Mouse (Mus musculus) neural tube, embryonic 10.5 days (tissue): ENCODE data around the gene Atp6v1a.

Source experiments
- DNase-seq: peaks from one replicate; pipeline ENCODE4 v3.0.0-alpha.2; 2017; ENCODE audit warnings: low spot score; ENCODE audit errors: extremely low spot score

The Atp6v1a gene

GRCm38 (mm10) chr16:44063025-44063894 lies 76.2 kb downstream of the Atp6v1a start, which contains the start of gene Gramd1c:
Gene Gramd1c (minus strand): TSS chr16:44063345.
- peak; percentile 74 for DNase-seq

- no peak for DNase-seq
Measured at GRCm38 (mm10) chr16:44061341-44061740, 78.2 kb downstream of the Atp6v1a start.

- no peak for DNase-seq
Measured at GRCm38 (mm10) chr16:44060604-44061286, 78.8 kb downstream of the Atp6v1a start.

- peak; percentile 69 for DNase-seq
Measured at GRCm38 (mm10) chr16:44058745-44059144, 80.8 kb downstream of the Atp6v1a start.

- no peak for DNase-seq
Measured at GRCm38 (mm10) chr16:44055766-44056165, 83.7 kb downstream of the Atp6v1a start.

GRCm38 (mm10) chr16:44053265-44053664 lies 86.2 kb downstream of the Atp6v1a start:
- no peak for DNase-seq

GRCm38 (mm10) chr16:44052390-44052789 lies 87.1 kb downstream of the Atp6v1a start:
- no peak for DNase-seq

GRCm38 (mm10) chr16:44050139-44050538 lies 89.4 kb downstream of the Atp6v1a start:
- DNase-seq = no peak

GRCm38 (mm10) chr16:44039112-44039511 lies 100.4 kb downstream of the Atp6v1a start:
- no peak for DNase-seq
